Mouse (Mus musculus) CH12.LX (cell line): Measurements from ENCODE around the gene Gm49342.

Experiments used
- CHD2 ChIP-seq: IDR thresholded peaks from 2 replicates; pipeline ENCODE4 v1.6.1; 2011; ENCODE audit warnings: low read length, improper control_type of control experiment
- CTCF ChIP-seq, 2 experiments: IDR thresholded peaks in 1 of 2; conservative IDR thresholded peaks in 1 of 2; 2 replicates each; pipeline ENCODE4 v1.5.1; 2011 to 2012; ENCODE audit warnings: low read depth in 2 of 2, low read length in 2 of 2, improper control_type of control experiment in 1 of 2, inconsistent platforms in 1 of 2, mild to moderate bottlenecking in 1 of 2, moderate library complexity in 1 of 2
- EP300 ChIP-seq: IDR thresholded peaks from 2 replicates; pipeline ENCODE4 v1.6.1; 2011; ENCODE audit warnings: low read length, improper control_type of control experiment
- GABPA ChIP-seq: IDR thresholded peaks from 2 replicates; pipeline ENCODE4 v1.6.1; 2012; ENCODE audit warnings: low read depth, low read length, improper control_type of control experiment, inconsistent platforms; ENCODE audit not compliant: insufficient replicate concordance
- JUND ChIP-seq: conservative IDR thresholded peaks from 2 replicates; pipeline ENCODE4 v1.6.1; 2011; ENCODE audit warnings: low read depth, low read length, improper control_type of control experiment
- MAX ChIP-seq: IDR thresholded peaks from 2 replicates; pipeline ENCODE4 v1.6.1; 2011; ENCODE audit warnings: low read length, improper control_type of control experiment
- NRF1 ChIP-seq: IDR thresholded peaks from 2 replicates; pipeline ENCODE4 v1.6.1; 2014; ENCODE audit warnings: low read depth, mild to moderate bottlenecking, inconsistent platforms, low read length, improper control_type of control experiment, moderate library complexity
- POLR2A ChIP-seq: IDR thresholded peaks from 2 replicates; pipeline ENCODE4 v1.6.1; 2011; ENCODE audit warnings: low read depth, mild to moderate bottlenecking, improper control_type of control experiment, low read length
- UBTF ChIP-seq: IDR thresholded peaks from 2 replicates; pipeline ENCODE4 v1.6.1; 2012; ENCODE audit warnings: low read depth, mild to moderate bottlenecking, inconsistent platforms, low read length, improper control_type of control experiment, moderate library complexity
- USF2 ChIP-seq: conservative IDR thresholded peaks from 2 replicates; pipeline ENCODE4 v1.6.1; 2011; ENCODE audit warnings: low read depth, low read length, improper control_type of control experiment
- ZKSCAN1 ChIP-seq: IDR thresholded peaks from 2 replicates; pipeline ENCODE4 v1.6.1; 2012; ENCODE audit warnings: low read depth, inconsistent platforms, low read length, improper control_type of control experiment, borderline replicate concordance
- ZNF384 ChIP-seq: IDR thresholded peaks from 2 replicates; pipeline ENCODE4 v1.6.1; 2012; ENCODE audit warnings: low read depth, low read length, improper control_type of control experiment, inconsistent platforms

GRCm38 (mm10) chr14:51009572-51009971 lies 65.3 kb downstream of the Gm49342 start:
- TF ChIP-seq USF2 (no peak), CTCF (conservative IDR thresholded peaks at IDR 0.05 in 1 of 2, IDR thresholded peaks at IDR 0.05 in 1 of 2; ENCODE audit: low read depth in 2 of 2, low read length in 2 of 2) (no peak), POLR2A (no peak), GABPA (no peak), JUND (no peak), ZKSCAN1 (no peak), CHD2 (no peak), UBTF (no peak), NRF1 (no peak), ZNF384 (no peak), EP300 (no peak), MAX (no peak)
